Mouse (Mus musculus): ENCODE data around the gene Ifitm10.

DNA sequence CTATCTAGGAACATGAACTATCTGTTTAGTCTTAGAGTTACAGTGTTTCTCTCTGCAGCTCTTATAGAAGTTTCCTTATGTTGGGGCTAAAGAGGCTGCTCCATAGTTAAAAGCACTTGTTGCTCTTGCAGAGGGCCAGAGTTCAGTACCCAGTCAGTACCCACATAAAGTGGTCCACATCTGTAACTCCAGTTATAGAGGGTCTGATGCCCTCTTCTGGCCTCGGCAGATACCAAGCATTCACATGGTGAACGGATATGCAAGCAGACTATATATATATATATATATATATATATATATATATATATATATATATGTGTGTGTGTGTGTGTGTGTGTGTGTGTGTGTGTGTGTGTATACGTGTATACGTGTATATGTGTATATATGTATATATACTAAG, 34.4 kb upstream of the Ifitm10 start:
- TF ChIP-seq CTCF (IDR thresholded peaks at IDR 0.05; ENCODE audit: control insufficient read depth, insufficient read depth, insufficient replicate concordance, low read depth, low read length) (no peak), POLR2A (IDR thresholded peaks at IDR 0.05; ENCODE audit: control insufficient read depth, low read depth, low read length) (no peak)

All from testis, adult 2 months (tissue).